ENCODE assay signal across 8 mouse cellular contexts in the genomic region with DNA sequence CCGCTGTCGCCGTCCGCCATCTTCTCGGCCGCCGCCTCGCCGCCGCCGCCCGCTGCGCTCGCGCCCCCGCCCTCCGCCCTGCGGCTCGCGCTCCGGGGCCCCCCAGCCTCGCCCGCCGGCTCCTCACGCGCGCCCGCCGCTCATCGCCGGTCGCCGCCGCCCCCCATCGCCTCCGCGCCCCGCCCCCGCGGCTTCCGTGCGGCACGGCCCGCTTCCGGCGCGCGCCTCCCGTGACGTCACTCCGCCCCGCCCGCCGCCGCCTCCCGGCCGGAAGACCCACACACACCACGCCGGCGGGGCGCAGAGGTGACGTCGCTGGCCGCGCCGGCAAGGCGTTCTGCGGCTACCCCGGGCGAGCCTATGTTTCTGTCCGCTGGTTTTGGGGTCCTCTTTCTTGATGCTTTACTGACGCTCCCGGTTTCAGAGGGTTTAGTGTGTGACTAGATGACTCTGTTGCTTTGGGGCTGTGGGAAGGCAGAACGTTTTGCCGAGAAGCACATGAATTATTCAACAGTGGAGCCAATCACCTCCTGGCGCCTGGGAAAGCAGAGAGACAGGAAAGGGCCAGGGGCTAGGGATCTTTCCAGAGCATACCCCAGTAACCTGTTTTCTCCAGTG. TPM values are rescaled to one million over a fixed set of nuclear protein-coding genes. Genes with fewer than 3 reads are reported as not detected.
DNase-seq lines count a peak whose midpoint lies in the region; ATAC-seq lines count a peak whose summit lies in the region.

A gene (minus strand): TSS at position 51 of the 618 bp plus-strand sequence.

- DNase-seq in CD4-positive, CD25-positive, alpha-beta regulatory T cell, adult 2 months (ENCODE audit: low read depth, low spot score): peak; percentile 97
- DNase-seq in kidney, postnatal 10 days: peak; percentile 97
- peak; percentile 91 for DNase-seq in naive thymus-derived CD4-positive, alpha-beta T cell, adult 2 months (ENCODE audit: low read depth)
- peak; percentile 94 for DNase-seq in splenic B cell, adult 2 months (ENCODE audit: low read depth, low spot score)

- peak within 1 kb of the TSS; percentile 89 for H3K4me2 ChIP-seq in heart, embryonic 14.5 days (ENCODE audit: low read length)
- H3K4me2 ChIP-seq in liver, embryonic 12.5 days: peak within 1 kb of the TSS; percentile 93

- ATAC-seq in erythroid progenitor cell, adult 5-6 weeks (replicated peaks; ENCODE audit: low FRiP score, poor library complexity, severe bottlenecking): peak; percentile 93
- peak; percentile 93 for ATAC-seq in heart, embryonic 14.5 days (ENCODE audit: insufficient number of reproducible peaks, insufficient read depth, low FRiP score, low read depth)
- peak; percentile 94 for ATAC-seq in liver, embryonic 12.5 days

- H3K36me3 ChIP-seq in heart, embryonic 14.5 days (ENCODE audit: control insufficient read depth, insufficient read depth, low read length): peaks cover 17% of the 10 kb centered on the region
- H3K36me3 ChIP-seq in liver, embryonic 12.5 days: peaks cover 25% of the 10 kb centered on the region
- 0 out of 2 replicates have a peak, but pooled peaks cover 10% of the 10 kb centered on the region for H3K36me3 ChIP-seq in splenic B cell, adult 2 months (ENCODE audit: control insufficient read depth, insufficient read depth, low read length, poor library complexity, severe bottlenecking)

- no peaks in the 10 kb centered on the region for H3K9me3 ChIP-seq in heart, embryonic 14.5 days (ENCODE audit: control insufficient read depth, low read length)
- H3K9me3 ChIP-seq in liver, embryonic 12.5 days (replicated peaks): no peaks in the 10 kb centered on the region

- peak within 1 kb of the TSS; percentile 98 for H3K4me3 ChIP-seq in brown adipose tissue, adult 24 weeks (ENCODE audit: insufficient read depth, low read depth, low read length)
- peak within 1 kb of the TSS; percentile 90 to 94 for H3K4me3 ChIP-seq in heart, embryonic 14.5 days (ENCODE audit: control insufficient read depth in 1 of 2, insufficient read depth in 1 of 2, low read depth in 1 of 2, low read length in 2 of 2)
- peak within 1 kb of the TSS; percentile 99 for H3K4me3 ChIP-seq in liver, embryonic 12.5 days

- H3K27ac ChIP-seq in brown adipose tissue, adult 24 weeks (replicated peaks; ENCODE audit: low read depth, low read length): peak within 1 kb of the TSS; percentile 97
- H3K27ac ChIP-seq in heart, embryonic 14.5 days (replicated peaks in 1 of 2; ENCODE audit: control insufficient read depth in 1 of 2, insufficient read depth in 1 of 2, low read depth in 2 of 2, low read length in 2 of 2): peak within 1 kb of the TSS; percentile 96 to 99
- peak within 1 kb of the TSS; percentile 98 for H3K27ac ChIP-seq in liver, embryonic 12.5 days

- peaks cover 7% of the 10 kb centered on the region; the same call in 1 of the 2 replicates for H3K4me1 ChIP-seq in brown adipose tissue, adult 24 weeks (ENCODE audit: control insufficient read depth, insufficient read depth, insufficient read length, low read length)
- peaks cover 0 to 14% of the 10 kb centered on the region in 2 experiments for H3K4me1 ChIP-seq in heart, embryonic 14.5 days (ENCODE audit: control insufficient read depth in 2 of 2, insufficient read depth in 2 of 2, low read length in 2 of 2)
- H3K4me1 ChIP-seq in liver, embryonic 12.5 days: peaks cover 34% of the 10 kb centered on the region

- no peaks in the 10 kb centered on the region for H3K27me3 ChIP-seq in heart, embryonic 14.5 days (ENCODE audit: control insufficient read depth, insufficient read depth, low read length)
- no peaks in the 10 kb centered on the region for H3K27me3 ChIP-seq in liver, embryonic 12.5 days (replicated peaks)
- H3K27me3 ChIP-seq in splenic B cell, adult 2 months (ENCODE audit: control insufficient read depth, insufficient read depth, low read length, poor library complexity, severe bottlenecking): no peaks in the 10 kb centered on the region

- peak within 1 kb of the TSS; percentile 93 for H3K9ac ChIP-seq in heart, embryonic 14.5 days (ENCODE audit: low read length)
- peak within 1 kb of the TSS; percentile 98 for H3K9ac ChIP-seq in liver, embryonic 12.5 days

- 0% methylated on average over 56 of the region's 76 CpGs for WGBS in heart, embryonic 14.5 days
- 3% methylated on average over 44 of the region's 76 CpGs for WGBS in liver, embryonic 12.5 days (ENCODE audit: insufficient replicate concordance)

RNA-seq across cellular contexts. Expression of the gene that starts here (rescaled TPM):
- polyA plus RNA-seq in brown adipose tissue, adult 24 weeks (2012; ENCODE audit: insufficient read depth, insufficient read length, missing spikeins): 25.2 and 39.9 TPM in 2 replicates
- 40.7 and 50.7 TPM in 2 replicates for total RNA-seq in erythroid progenitor cell, adult 5-6 weeks (2015; ENCODE audit: low replicate concordance)
- 41.3 and 43.5 TPM in 2 replicates for total RNA-seq in erythroid progenitor cell, adult 5-6 weeks (2017; ENCODE audit: low replicate concordance)
- 21.8 and 24.3 TPM in 2 replicates for polyA plus RNA-seq in heart, embryonic 14.5 days (2014; fragmentation: Nextera tagmentation; extraction: Ambion mirVana)
- 11.2 and 11.6 TPM in 2 replicates for polyA plus RNA-seq in liver, embryonic 12.5 days (2016; fragmentation: Nextera tagmentation; extraction: Ambion mirVana)

Comparison
In these comparisons a context has a peak if more than half of its experiments do, and no peak if none do; other contexts are left out.
1. Peak in every context shown above with its lines: DNase-seq, ATAC-seq, H3K4me3 ChIP-seq and H3K27ac ChIP-seq.